Mouse (Mus musculus) heart, embryonic 13.5 days (tissue): ENCODE data around the gene Dynll2. TPM values are rescaled to one million over a fixed set of nuclear protein-coding genes. Genes with fewer than 3 reads are reported as not detected.

ENCODE experiments used
- ATAC-seq: fragments of 200-750 bp; cut with Nextera tagmentation; 2 replicates; pipeline ENCODE4 v1.8.0; 2017; ENCODE audit warnings: moderate TSS enrichment; ENCODE audit not compliant: insufficient number of reproducible peaks, low FRiP score, low TSS enrichment; ENCODE audit errors: extremely low read depth
- H3K27ac ChIP-seq: fragments of 300-500 bp; sonication (generic); replicated peaks from 2 replicates; pipeline ENCODE4 v1.5.1; 2015; ENCODE audit warnings: moderate library complexity, mild to moderate bottlenecking, inconsistent platforms
- H3K27me3 ChIP-seq: fragments of 300-500 bp; sonication (generic); replicated peaks from 2 replicates; pipeline ENCODE4 v1.6.1; 2015; ENCODE audit warnings: mild to moderate bottlenecking, inconsistent platforms
- H3K36me3 ChIP-seq: fragments of 300-500 bp; sonication (generic); 2 replicates; pipeline ENCODE4 v1.6.1; 2015; ENCODE audit warnings: mild to moderate bottlenecking, inconsistent platforms
- H3K4me1 ChIP-seq: fragments of 300-500 bp; sonication (generic); 2 replicates; pipeline ENCODE4 v1.6.1; 2015; ENCODE audit warnings: inconsistent platforms
- H3K4me2 ChIP-seq: fragments of 300-500 bp; sonication (generic); 2 replicates; pipeline ENCODE4 v1.6.1; 2015; ENCODE audit warnings: inconsistent platforms, mild to moderate bottlenecking, moderate library complexity
- H3K4me3 ChIP-seq: fragments of 300-500 bp; sonication (generic); 2 replicates; pipeline ENCODE4 v1.5.1; 2015; ENCODE audit warnings: moderate library complexity, mild to moderate bottlenecking, inconsistent platforms
- H3K9ac ChIP-seq: fragments of 300-500 bp; sonication (generic); 2 replicates; pipeline ENCODE4 v1.6.1; 2015; ENCODE audit warnings: inconsistent platforms, mild to moderate bottlenecking, moderate library complexity
- H3K9me3 ChIP-seq: fragments of 300-500 bp; sonication (generic); 2 replicates; pipeline ENCODE4 v1.6.1; 2016; ENCODE audit warnings: inconsistent platforms
- WGBS: fragments of 180-500 bp; shearing (Covaris S2); methylation state at CpG from one replicate; pipeline ENCODE4 v1.1.7; 2015; ENCODE audit warnings: mixed read lengths; 5-methylcytosine and 5-hydroxymethylcytosine counted together
- polyA plus RNA-seq: library from polyadenylated mRNA; unstranded; fragments of >200 nt; fragmentation: Nextera tagmentation; extraction: Ambion mirVana; gene quantifications from 2 replicates; pipeline ENCODE4 v1.2.1, GENCODE M21; 2015

The Dynll2 gene
- polyA plus RNA-seq, 1 experiment from 2014 or later, result 19.1 TPM

GRCm38 (mm10) chr11:88013632-88014031 is 26.3 kb upstream of the Dynll2 start:
- Histone ChIP-seq H3K36me3 (no peaks in the 10 kb centered on the region), H3K27me3 (peaks cover 13% of the 10 kb centered on the region; the same call in 1 of the 2 replicates), H3K9ac (no peak overlapping the region), H3K27ac (no peak overlapping the region), H3K4me3 (no peak overlapping the region), H3K9me3 (no peaks in the 10 kb centered on the region), H3K4me2 (no peak overlapping the region), H3K4me1 (peaks cover 36% of the 10 kb centered on the region)
- no peak for ATAC-seq
- WGBS, result 88% methylated on average over 10 of the region's 10 CpGs

GRCm38 (mm10) chr11:88012621-88013244 is 25.4 kb upstream of the Dynll2 start:
- ATAC-seq, result no peak
- no peak overlapping the region for H3K27ac ChIP-seq
- H3K4me2 ChIP-seq, result no peak overlapping the region
- 83% methylated on average over 11 of the region's 11 CpGs for WGBS
- peaks cover 33% of the 10 kb centered on the region for H3K4me1 ChIP-seq
- no peak overlapping the region for H3K4me3 ChIP-seq
- H3K36me3 ChIP-seq, result no peaks in the 10 kb centered on the region
- H3K9me3 ChIP-seq, result no peaks in the 10 kb centered on the region
- peaks cover 13% of the 10 kb centered on the region; the same call in 1 of the 2 replicates for H3K27me3 ChIP-seq
- H3K9ac ChIP-seq, result no peak overlapping the region

- WGBS, result 75% methylated on average over 7 of the region's 7 CpGs
- no peak overlapping the region for H3K4me2 ChIP-seq
- H3K9ac ChIP-seq, result no peak overlapping the region
- H3K4me3 ChIP-seq, result no peak overlapping the region
- H3K36me3 ChIP-seq, result no peaks in the 10 kb centered on the region
- no peak overlapping the region for H3K27ac ChIP-seq
- no peak for ATAC-seq
- H3K9me3 ChIP-seq, result no peaks in the 10 kb centered on the region
- H3K4me1 ChIP-seq, result peaks cover 33% of the 10 kb centered on the region
- peaks cover 13% of the 10 kb centered on the region; the same call in 1 of the 2 replicates for H3K27me3 ChIP-seq
Observed at GRCm38 (mm10) chr11:88011914-88012419, 24.6 kb upstream of the Dynll2 start.

- H3K4me3 ChIP-seq, result no peak overlapping the region
- no peak overlapping the region for H3K4me2 ChIP-seq
- ATAC-seq, result no peak
- peaks cover 13% of the 10 kb centered on the region; the same call in 1 of the 2 replicates for H3K27me3 ChIP-seq
- peaks cover 38% of the 10 kb centered on the region for H3K4me1 ChIP-seq
- H3K9me3 ChIP-seq, result no peaks in the 10 kb centered on the region
- H3K27ac ChIP-seq, result no peak overlapping the region
- no peak overlapping the region for H3K9ac ChIP-seq
- no peaks in the 10 kb centered on the region for H3K36me3 ChIP-seq
- 59% methylated on average over 11 of the region's 11 CpGs for WGBS
Observed at GRCm38 (mm10) chr11:88011208-88011913, 24.0 kb upstream of the Dynll2 start.

GRCm38 (mm10) chr11:88009542-88010190 is 22.3 kb upstream of the Dynll2 start:
- Histone ChIP-seq H3K4me2 (peak overlapping the region; percentile 61), H3K9ac (peak overlapping the region; percentile 13), H3K4me1 (peaks cover 38% of the 10 kb centered on the region), H3K27ac (no peak overlapping the region), H3K9me3 (no peaks in the 10 kb centered on the region), H3K4me3 (peak overlapping the region; percentile 34), H3K36me3 (no peaks in the 10 kb centered on the region), H3K27me3 (peaks cover 13% of the 10 kb centered on the region; the same call in 1 of the 2 replicates)
- no peak for ATAC-seq
- WGBS, result 13% methylated on average over 16 of the region's 16 CpGs

GRCm38 (mm10) chr11:88008641-88009040 is 21.3 kb upstream of the Dynll2 start:
- no peak overlapping the region for H3K9ac ChIP-seq
- no peaks in the 10 kb centered on the region for H3K9me3 ChIP-seq
- no peak for ATAC-seq
- H3K36me3 ChIP-seq, result no peaks in the 10 kb centered on the region
- peaks cover 38% of the 10 kb centered on the region for H3K4me1 ChIP-seq
- WGBS, result 23% methylated on average over 1 of the region's 1 CpGs
- H3K4me3 ChIP-seq, result no peak overlapping the region
- H3K27me3 ChIP-seq, result peaks cover 11% of the 10 kb centered on the region; the same call in 1 of the 2 replicates
- H3K27ac ChIP-seq, result no peak overlapping the region
- H3K4me2 ChIP-seq, result no peak overlapping the region

- ATAC-seq, result no peak
- 0 out of 2 replicates have a peak, but pooled peaks cover 3% of the 10 kb centered on the region for H3K27me3 ChIP-seq
- H3K9ac ChIP-seq, result no peak overlapping the region
- H3K36me3 ChIP-seq, result peaks cover 3% of the 10 kb centered on the region; the same call in 1 of the 2 replicates
- no peak overlapping the region for H3K27ac ChIP-seq
- peaks cover 11% of the 10 kb centered on the region for H3K4me1 ChIP-seq
- H3K4me2 ChIP-seq, result no peak overlapping the region
- peaks cover 6% of the 10 kb centered on the region; the same call in 1 of the 2 replicates for H3K9me3 ChIP-seq
- no peak overlapping the region for H3K4me3 ChIP-seq
- 57% methylated on average over 2 of the region's 2 CpGs for WGBS
Observed at GRCm38 (mm10) chr11:88004123-88004522, 16.8 kb upstream of the Dynll2 start.

GRCm38 (mm10) chr11:88002738-88003137 is 15.4 kb upstream of the Dynll2 start:
- Histone ChIP-seq H3K27ac (no peak overlapping the region), H3K4me1 (peaks cover 6% of the 10 kb centered on the region; the same call in 1 of the 2 replicates), H3K9ac (no peak overlapping the region), H3K36me3 (peaks cover 3% of the 10 kb centered on the region; the same call in 1 of the 2 replicates), H3K27me3 (no peaks in the 10 kb centered on the region), H3K4me2 (no peak overlapping the region), H3K9me3 (peaks cover 6% of the 10 kb centered on the region; the same call in 1 of the 2 replicates), H3K4me3 (no peak overlapping the region)
- no peak for ATAC-seq
- 35% methylated on average over 4 of the region's 4 CpGs for WGBS

GRCm38 (mm10) chr11:87999751-88000150 is 12.4 kb upstream of the Dynll2 start:
- peaks cover 6% of the 10 kb centered on the region; the same call in 1 of the 2 replicates for H3K9me3 ChIP-seq
- H3K27ac ChIP-seq, result no peak overlapping the region
- 74% methylated on average over 5 of the region's 5 CpGs for WGBS
- H3K36me3 ChIP-seq, result peaks cover 3% of the 10 kb centered on the region; the same call in 1 of the 2 replicates
- no peak for ATAC-seq
- no peaks in the 10 kb centered on the region for H3K27me3 ChIP-seq
- H3K4me1 ChIP-seq, result no peaks in the 10 kb centered on the region; the same call in 1 of the 2 replicates
- no peak overlapping the region for H3K4me3 ChIP-seq
- no peak overlapping the region for H3K9ac ChIP-seq
- no peak overlapping the region for H3K4me2 ChIP-seq

- Histone ChIP-seq H3K9me3 (no peaks in the 10 kb centered on the region), H3K36me3 (no peaks in the 10 kb centered on the region), H3K4me2 (no peak overlapping the region), H3K4me3 (no peak overlapping the region), H3K27me3 (no peaks in the 10 kb centered on the region), H3K9ac (no peak overlapping the region), H3K4me1 (peaks cover 5% of the 10 kb centered on the region; the same call in 1 of the 2 replicates), H3K27ac (no peak overlapping the region)
- no peak for ATAC-seq
- 45% methylated on average over 4 of the region's 4 CpGs for WGBS
Observed at GRCm38 (mm10) chr11:87991806-87992205, 4.5 kb upstream of the Dynll2 start.

- Histone ChIP-seq H3K27ac (peak overlapping the region; percentile 94), H3K9me3 (no peaks in the 10 kb centered on the region), H3K4me1 (peaks cover 34% of the 10 kb centered on the region), H3K4me2 (peak overlapping the region; percentile 76), H3K36me3 (peaks cover 19% of the 10 kb centered on the region), H3K9ac (peak overlapping the region; percentile 96), H3K4me3 (peak overlapping the region; percentile 85), H3K27me3 (no peaks in the 10 kb centered on the region)
- ATAC-seq, result no peak
- WGBS, result 64% methylated on average over 11 of the region's 11 CpGs
Observed at GRCm38 (mm10) chr11:87987861-87988260, 528 bp upstream of the Dynll2 start.
